Mouse (Mus musculus): ENCODE results near the gene Cenpc1.

DNA sequence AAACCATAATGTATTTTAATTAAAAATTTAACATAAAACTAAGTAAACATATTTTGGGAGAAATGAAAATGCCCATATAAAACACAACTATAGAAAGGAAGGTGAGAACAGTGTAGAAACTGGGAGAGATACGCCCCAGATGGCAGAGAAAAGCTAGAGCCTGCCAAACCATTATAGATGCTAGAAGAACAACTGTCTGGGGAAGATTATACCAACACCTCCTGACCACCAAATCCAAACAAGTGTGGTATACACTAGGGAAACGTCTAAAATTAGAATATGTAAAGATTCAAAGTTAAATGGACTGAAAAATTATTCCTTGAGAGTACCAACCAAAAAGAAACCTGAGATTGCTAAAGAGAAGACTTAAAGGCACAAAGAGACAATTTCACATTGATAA is 41.2 kb upstream of the Cenpc1 start:
- no peak for TF ChIP-seq CTCF (IDR thresholded peaks at IDR 0.05; ENCODE audit: extremely low read depth, insufficient read depth, low read length)
- TF ChIP-seq POLR2A (IDR thresholded peaks at IDR 0.05; ENCODE audit: extremely low read depth, insufficient read depth, low read length) = no peak
